Mouse (Mus musculus) layer of hippocampus, postnatal 10 days (tissue): ENCODE results near the gene 1600014C10Rik. TPM values are rescaled to one million over a fixed set of nuclear protein-coding genes. Genes with fewer than 3 reads are reported as not detected.
A peak's percentile ranks its signal among the peaks of the same experiment; 100 is the strongest.

ENCODE experiments used
- DNase-seq, 2 experiments: peaks; one replicate each; pipeline ENCODE4 v3.0.0; 2021; ENCODE audit warnings: low spot score in 2 of 2
- total RNA-seq, 2 experiments: library from RNA; stranded (reverse); gene quantifications; 2 replicates each; pipeline ENCODE4 v1.2.3; 2021

Gene 1600014C10Rik
- total RNA-seq, 2 experiments from 2014 or later, result 17.6 to 19.7 TPM

- no peak for DNase-seq
Observed at GRCm38 (mm10) chr7:38214473-38215214, 31.6 kb downstream of the 1600014C10Rik start.

- no peak for DNase-seq
Observed at GRCm38 (mm10) chr7:38215281-38215680, 32.3 kb downstream of the 1600014C10Rik start.

GRCm38 (mm10) chr7:38215697-38216096 lies 32.7 kb downstream of the 1600014C10Rik start:
- DNase-seq, result no peak

- peak; percentile 55 to 59 for DNase-seq
Observed at GRCm38 (mm10) chr7:38217417-38218171, 34.6 kb downstream of the 1600014C10Rik start.

- no peak for DNase-seq
Observed at GRCm38 (mm10) chr7:38218631-38219367, 35.8 kb downstream of the 1600014C10Rik start.

- no peak for DNase-seq
Observed at GRCm38 (mm10) chr7:38219526-38219925, 36.5 kb downstream of the 1600014C10Rik start.

- DNase-seq, result no peak
Observed at GRCm38 (mm10) chr7:38220866-38221265, 37.8 kb downstream of the 1600014C10Rik start.

GRCm38 (mm10) chr7:38224577-38225369 lies 41.8 kb downstream of the 1600014C10Rik start:
- no peak for DNase-seq

- DNase-seq, result no peak
Observed at GRCm38 (mm10) chr7:38226226-38226625, 43.2 kb downstream of the 1600014C10Rik start.

- peak; percentile 58 to 62 for DNase-seq
Observed at GRCm38 (mm10) chr7:38227181-38227899, 44.3 kb downstream of the 1600014C10Rik start.

GRCm38 (mm10) chr7:38227900-38228298 lies 44.9 kb downstream of the 1600014C10Rik start, which contains the start of gene Plekhf1:
Gene Plekhf1, minus strand, starts transcription at chr7:38228016.
- DNase-seq, result peak; percentile 80 to 83

GRCm38 (mm10) chr7:38228329-38228728 lies 45.3 kb downstream of the 1600014C10Rik start:
- DNase-seq, result no peak

GRCm38 (mm10) chr7:38230285-38230684 lies 47.3 kb downstream of the 1600014C10Rik start:
- no peak for DNase-seq

- no peak for DNase-seq
Observed at GRCm38 (mm10) chr7:38236400-38237105, 53.5 kb downstream of the 1600014C10Rik start.

GRCm38 (mm10) chr7:38237140-38237539 lies 54.1 kb downstream of the 1600014C10Rik start:
- no peak for DNase-seq

- DNase-seq, result no peak
Observed at GRCm38 (mm10) chr7:38242417-38242816, 59.4 kb downstream of the 1600014C10Rik start.
